Mouse (Mus musculus): ENCODE measurements around the gene Wwox.

Gene Wwox

DNA sequence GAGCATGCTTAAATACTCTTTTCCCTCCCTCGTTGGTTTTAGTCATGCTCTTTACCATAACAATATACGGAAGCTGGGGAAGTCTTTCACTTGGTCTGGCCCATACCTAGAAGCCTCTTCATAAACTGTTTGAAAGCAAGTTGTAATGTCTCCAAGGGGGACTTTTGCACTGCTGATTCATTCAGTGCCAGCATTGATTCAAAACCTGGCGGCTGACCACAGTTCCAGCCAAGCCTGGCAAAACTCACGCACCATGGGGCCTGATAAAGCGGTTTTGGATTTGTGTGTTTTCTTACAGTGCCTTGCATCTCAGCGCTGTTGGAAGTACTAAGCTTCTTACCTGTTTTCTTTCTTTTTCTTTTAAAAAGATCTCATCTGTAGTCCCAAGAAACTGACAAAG, 834.5 kb downstream of the Wwox start:
- no peak for DNase-seq

GRCm38 (mm10) chr8:115276281-115276680, 836.8 kb downstream of the Wwox start:
- DNase-seq = peak; percentile 6

GRCm38 (mm10) chr8:115278291-115278690, 838.8 kb downstream of the Wwox start:
- DNase-seq = no peak

GRCm38 (mm10) chr8:115290224-115290623, 850.8 kb downstream of the Wwox start:
- no peak for DNase-seq

GRCm38 (mm10) chr8:115296760-115297159, 857.3 kb downstream of the Wwox start:
- no peak for DNase-seq

DNA sequence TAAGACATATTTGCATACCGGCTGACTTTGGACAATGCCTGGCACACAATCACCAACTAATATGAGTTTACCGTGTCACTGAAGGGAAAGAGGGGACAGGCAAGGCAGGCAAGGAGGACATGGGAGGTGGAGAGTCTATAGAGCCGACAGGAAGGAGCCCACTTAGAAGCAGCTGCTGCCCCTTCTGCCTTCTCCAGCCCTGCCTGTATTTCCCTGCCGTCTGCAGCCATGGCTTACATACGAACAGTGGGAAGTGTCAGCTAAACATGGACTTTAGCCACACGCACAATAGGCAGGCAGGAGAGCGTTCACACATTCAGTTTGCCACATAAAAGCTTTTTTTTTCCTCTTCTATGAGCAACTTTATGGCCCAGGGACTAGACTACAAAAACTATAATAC, 863.0 kb downstream of the Wwox start:
- DNase-seq = no peak

DNA sequence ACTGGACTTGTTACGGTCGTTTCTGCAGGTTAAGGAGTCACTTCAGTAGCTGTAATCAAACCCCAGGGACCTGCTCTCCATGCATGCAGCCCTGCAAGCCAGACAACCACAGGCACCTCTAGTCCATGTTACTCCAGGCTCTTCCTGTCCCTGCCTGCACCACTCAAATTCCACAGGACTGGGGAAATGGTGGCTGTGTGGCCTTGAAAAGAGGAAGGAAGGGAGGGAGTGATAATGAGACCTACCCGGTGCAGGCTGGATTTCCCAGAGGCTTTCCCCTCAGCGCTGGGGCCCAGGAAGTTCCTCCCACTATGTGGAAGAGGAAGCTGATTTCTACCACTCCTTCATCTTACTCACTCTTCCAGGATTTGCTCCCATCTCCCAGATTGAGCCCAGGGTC, 868.0 kb downstream of the Wwox start:
- no peak for DNase-seq

- no peak for DNase-seq
Measured at GRCm38 (mm10) chr8:115311003-115311402, 871.5 kb downstream of the Wwox start.

DNA sequence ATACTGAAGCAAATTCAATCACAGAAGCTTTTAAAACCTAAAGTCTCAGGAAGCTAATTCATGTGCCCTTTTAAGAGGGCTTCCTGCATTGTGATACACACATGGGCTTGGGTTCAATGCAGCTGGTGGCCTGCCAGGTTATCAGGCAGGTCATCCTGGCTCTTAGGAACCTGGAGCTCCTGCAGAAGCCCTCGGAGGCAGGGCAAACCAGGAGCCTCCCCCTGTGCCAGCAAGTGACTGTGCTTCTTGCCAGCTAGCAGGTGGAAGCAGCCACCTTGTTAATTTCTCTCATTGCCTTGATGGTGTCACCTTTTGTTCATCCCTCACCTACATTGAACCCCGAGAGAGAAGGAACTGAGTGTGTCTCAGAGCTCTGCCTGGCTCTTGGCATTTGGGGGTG, 872.9 kb downstream of the Wwox start:
- DNase-seq = no peak

DNA sequence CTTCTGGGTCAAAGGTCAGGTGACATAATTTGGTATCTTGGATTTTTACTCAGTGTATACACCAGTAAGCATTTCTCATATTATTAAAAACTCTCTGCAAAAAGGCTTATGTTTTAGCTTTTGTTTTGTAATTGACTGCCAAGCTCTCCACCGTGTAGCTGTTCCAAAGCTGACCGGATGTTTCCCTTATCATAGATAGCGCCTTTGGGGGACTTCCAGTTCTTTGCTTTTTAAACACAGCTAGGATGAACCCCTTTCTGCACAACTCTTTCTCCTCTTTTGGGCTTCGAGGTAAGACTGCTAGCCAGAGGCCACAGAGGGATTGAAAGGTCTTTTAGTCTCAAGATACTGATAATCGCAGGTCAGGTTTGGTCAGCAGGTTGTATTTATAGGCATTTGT, 883.0 kb downstream of the Wwox start:
- DNase-seq = no peak

DNA sequence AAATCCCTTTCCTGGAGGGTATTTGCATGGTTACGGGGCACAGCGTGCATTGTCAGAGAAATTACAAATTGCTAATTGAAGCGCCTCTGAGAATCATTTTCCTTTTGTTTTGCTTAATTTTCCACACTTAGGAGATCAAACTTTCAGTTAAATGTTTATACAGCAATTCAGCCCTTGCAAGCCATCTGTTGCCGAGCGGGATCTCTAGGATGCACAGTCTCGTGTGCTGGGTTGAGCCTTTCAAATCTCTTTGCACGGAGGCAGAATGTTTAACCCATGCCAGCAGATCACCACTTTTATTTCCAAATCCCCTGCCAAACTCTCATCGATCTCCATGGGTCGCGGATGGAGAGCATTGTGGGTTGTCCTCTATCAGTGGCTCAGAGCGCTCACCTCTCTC, 891.2 kb downstream of the Wwox start:
- no peak for DNase-seq

DNA sequence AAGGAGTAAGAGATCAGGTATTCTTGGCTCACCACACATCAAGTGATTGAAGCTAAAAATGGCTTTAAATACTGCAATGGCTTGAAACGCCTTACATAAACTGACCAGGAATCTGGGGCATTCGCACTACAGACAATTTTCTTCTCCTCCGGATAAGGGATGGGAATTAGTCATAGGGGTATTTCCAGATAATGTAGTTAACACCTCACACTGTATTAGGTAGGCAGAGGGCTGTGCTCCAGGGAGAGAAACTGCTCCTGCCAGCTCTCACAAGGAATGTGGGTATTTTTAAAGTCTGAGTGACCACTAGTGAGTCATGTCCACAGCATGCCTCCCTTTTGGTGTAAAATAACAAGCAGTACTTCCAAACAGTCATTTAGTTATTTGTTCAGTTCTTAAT, 894.5 kb downstream of the Wwox start:
- no peak for DNase-seq

GRCm38 (mm10) chr8:115336361-115336760, 896.9 kb downstream of the Wwox start:
- DNase-seq = no peak

DNA sequence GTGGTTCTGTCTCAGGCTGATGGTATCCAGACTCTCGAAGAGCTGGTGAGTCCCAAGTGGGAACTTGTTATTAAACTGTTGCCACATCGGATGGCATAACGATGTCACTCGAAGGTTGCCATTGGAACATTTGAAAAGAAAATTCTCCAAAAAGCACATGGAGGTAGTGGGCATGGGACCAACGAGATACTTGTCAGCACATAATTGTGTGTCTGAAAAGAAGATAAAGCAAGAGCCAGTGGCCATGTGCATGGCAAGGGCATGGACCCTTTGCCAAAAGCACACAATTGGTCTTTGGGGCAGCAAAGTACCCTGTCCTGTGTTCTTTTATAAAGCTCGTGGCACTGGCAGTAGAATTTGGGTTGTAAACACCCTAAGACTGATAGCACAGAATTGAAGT, 909.2 kb downstream of the Wwox start:
- no peak for DNase-seq

DNA sequence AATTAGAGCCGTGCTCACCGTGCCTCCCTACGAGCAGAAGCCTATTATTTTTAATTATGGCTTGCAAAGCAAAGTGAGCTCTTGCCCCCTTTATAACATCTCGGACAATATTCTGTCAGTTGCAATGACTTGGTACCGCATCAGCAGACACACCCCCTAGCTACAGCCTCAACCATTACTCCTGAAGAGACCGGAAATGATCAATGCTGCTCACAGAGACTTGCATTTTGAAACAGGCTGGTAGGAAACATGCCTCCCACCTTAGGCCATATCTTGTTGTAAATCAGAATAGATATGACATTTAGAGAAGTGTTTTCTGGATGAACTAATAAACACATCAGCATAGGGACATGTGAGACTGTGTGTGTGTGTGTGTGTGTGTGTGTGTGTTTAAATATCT, 911.3 kb downstream of the Wwox start:
- DNase-seq = no peak

DNA sequence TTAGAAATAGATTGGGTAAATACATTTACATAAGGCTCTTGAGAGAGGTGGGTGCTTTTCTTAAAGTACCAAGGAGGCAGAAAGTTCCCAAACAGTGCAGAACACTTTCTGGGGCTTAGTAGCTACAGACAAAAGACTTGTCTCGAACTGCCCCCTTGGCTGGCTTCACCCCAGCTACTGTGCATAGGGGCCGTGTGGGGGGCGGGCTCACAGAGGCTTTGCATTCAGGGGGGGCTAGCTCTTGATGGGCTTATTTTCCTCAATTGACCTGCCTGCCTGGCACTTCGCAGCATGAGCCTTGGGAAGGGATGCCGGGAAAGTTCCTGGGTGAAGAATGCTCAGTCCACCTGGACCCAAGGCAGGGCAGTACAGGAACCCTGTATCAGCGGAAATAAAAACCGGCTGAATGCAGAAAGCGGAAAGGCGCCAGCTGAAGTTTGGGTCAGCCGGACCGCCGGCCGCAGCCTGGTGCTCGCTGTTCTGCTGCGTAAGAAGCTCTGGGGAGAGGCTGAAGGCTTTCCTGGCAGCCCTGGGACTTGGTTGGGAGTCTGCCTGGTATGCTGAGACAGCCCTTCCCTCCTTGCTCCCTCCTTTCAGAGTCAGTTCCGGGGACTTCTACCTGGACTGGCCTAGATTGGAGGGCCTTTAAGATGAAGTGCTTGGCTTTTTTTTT, 918.3 kb downstream of the Wwox start:
- DNase-seq = no peak

DNA sequence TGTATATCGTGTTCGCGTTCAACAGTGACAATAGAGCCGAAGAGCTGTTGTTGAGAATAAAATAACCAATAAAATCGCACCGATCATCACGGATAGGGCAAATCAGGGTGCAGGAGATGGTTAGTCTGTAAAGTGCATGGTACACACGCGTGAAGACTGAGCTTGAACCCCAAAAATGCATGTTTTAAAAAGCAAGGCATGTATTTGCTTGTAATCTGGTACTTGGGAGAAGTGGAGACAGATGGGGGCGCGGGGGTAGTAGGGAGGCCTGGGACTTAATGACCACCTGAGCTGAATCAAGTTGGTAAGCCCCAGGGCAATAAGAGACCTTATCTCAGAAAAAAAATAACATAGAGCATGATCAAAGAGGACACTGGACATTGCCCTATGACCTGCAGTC, 919.0 kb downstream of the Wwox start:
- DNase-seq = no peak

GRCm38 (mm10) chr8:115359701-115360100, 920.2 kb downstream of the Wwox start:
- DNase-seq = no peak

- DNase-seq = no peak
Measured at GRCm38 (mm10) chr8:115362518-115362917, 923.1 kb downstream of the Wwox start.

DNA sequence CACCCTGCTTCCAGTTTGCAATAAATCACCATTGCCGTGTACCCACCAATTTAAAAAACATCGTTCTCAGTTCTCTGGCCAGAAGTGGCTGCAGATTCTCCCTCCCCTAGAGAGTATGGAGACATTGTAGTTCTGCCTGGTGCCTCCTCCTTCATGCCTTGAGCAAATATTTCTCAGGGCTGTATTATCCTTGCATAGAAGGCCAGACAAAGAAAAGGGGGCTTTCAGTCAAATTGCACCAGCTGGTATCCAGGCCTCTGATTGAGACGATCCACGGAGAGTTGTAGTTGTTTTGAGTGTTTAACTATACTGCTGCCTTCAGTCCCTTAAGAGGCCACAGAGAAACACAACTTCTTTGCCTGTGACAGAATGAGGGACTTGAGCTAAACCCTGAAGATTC, 935.5 kb downstream of the Wwox start:
- DNase-seq = no peak

GRCm38 (mm10) chr8:115375361-115376047, 936.0 kb downstream of the Wwox start:
- peak; percentile 1 for DNase-seq

- no peak for DNase-seq
Measured at GRCm38 (mm10) chr8:115377321-115377720, 937.9 kb downstream of the Wwox start.

- no peak for DNase-seq
Measured at GRCm38 (mm10) chr8:115380017-115380416, 940.6 kb downstream of the Wwox start.

DNA sequence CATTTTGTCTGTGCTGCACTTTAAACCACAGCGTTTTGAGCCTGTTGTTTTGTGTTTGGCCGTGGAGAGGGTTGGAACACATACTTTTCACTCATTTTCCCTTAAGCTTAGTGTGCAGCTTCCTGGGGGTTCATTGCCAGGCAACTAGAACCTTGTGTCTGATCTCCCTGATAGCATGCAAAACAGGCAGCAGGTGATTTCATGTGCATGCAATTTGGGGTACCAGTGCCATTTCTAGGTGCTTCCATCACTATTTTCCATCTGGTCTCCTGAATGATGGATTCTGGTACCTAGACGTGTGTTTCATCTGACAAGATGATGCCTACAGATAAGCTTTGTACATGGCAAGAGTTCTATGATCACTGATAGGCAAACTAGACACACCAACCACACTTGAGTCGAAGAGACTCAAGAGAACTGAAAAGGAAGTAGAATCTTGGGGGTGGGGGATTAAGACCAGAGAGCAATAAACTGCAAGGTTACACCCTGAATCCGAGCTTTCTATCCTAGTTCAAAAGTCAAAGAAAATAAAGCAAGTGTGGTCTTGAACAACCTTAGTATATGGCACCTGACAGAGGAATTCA, 951.6 kb downstream of the Wwox start:
- no peak for DNase-seq

DNA sequence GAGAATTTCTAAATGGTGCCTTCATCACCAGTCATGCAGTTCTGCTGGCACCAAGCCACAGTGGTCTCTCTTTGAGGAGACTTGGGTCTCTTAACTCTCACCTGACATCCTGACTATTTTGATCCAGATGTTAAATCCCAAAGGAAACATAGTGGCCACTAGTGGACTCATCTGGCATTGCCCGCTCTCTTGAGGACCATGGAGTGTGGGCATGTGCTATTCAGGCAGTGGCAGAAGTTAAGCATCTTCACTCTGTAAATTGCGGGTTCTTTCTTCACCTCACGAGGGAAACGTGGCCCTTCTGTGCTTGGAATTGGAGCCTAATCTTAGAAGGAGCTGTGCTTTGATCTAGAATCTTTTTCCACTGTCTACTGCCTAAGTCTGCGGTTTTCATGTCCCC, 956.4 kb downstream of the Wwox start:
- DNase-seq = no peak
